In the genomic region with DNA sequence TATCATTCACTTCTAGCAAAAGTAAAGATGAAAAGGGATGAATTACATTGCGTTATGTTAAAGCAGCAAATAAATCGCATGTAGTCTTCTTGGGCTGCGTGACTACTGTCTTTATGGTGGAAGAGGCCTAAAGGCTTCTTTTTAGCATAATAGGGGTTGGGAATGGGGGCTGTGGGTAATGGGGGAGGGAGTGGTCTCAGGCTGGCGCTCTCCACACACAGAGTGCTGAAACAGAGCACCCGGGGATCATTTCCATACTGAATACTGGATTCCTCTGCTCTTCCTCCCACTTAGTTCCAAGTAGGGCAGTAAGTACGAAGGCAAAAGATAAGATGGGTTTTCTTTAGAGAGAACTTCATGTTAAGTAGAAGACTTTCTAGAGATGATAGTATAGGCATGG, we compare ENCODE assay signal across 28 mouse cellular contexts.
DNase-seq lines count a peak whose midpoint lies in the region; ATAC-seq lines count a peak whose summit lies in the region.
"Had no signal": no experiment of that assay in that cellular context is flagged by ENCODE, and none has a peak within 500 bp of the region (broad histone marks: within the 10 kb centered on the region; RNA-seq: fewer than 3 reads in every experiment).

No protein-coding gene starts in this region.

- no peak overlapping the region for H3K27ac ChIP-seq in midbrain, embryonic 14.5 days (replicated peaks; ENCODE audit: low read depth, low read length)
- no peak overlapping the region for H3K27ac ChIP-seq in midbrain, embryonic 13.5 days
- H3K27ac ChIP-seq: embryonic facial prominence, embryonic 13.5 days; forebrain, embryonic 10.5 days; forebrain, embryonic 15.5 days; gastrocnemius, adult 2 months; hindbrain, embryonic 12.5 days; hindbrain, postnatal 0 days; limb, embryonic 15.5 days; liver, embryonic 13.5 days; neural tube, embryonic 13.5 days; stomach, embryonic 15.5 days had no signal

- H3K4me1 ChIP-seq in midbrain, embryonic 14.5 days (ENCODE audit: control insufficient read depth, insufficient read depth, low read length): no peaks in the 10 kb centered on the region
- no peaks in the 10 kb centered on the region for H3K4me1 ChIP-seq in midbrain, embryonic 13.5 days (replicated peaks)
- H3K4me1 ChIP-seq: embryonic facial prominence, embryonic 13.5 days; hindbrain, embryonic 12.5 days; limb, embryonic 15.5 days; liver, embryonic 13.5 days; neural tube, embryonic 13.5 days; stomach, embryonic 15.5 days had no signal

- no peaks in the 10 kb centered on the region for H3K36me3 ChIP-seq in midbrain, embryonic 14.5 days (ENCODE audit: control insufficient read depth, insufficient read depth, low read length)
- H3K36me3 ChIP-seq in midbrain, embryonic 13.5 days: no peaks in the 10 kb centered on the region
- H3K36me3 ChIP-seq: embryonic facial prominence, embryonic 13.5 days; forebrain, embryonic 10.5 days; forebrain, embryonic 15.5 days; hindbrain, embryonic 12.5 days; limb, embryonic 15.5 days; liver, embryonic 13.5 days; neural tube, embryonic 13.5 days; stomach, embryonic 15.5 days had no signal

- no peak for ATAC-seq in midbrain, embryonic 14.5 days (ENCODE audit: low FRiP score, low TSS enrichment)
- no peak for ATAC-seq in midbrain, embryonic 13.5 days
- ATAC-seq: CD4-positive, CD25-positive, alpha-beta regulatory T cell, adult 4 months; forebrain, embryonic 15.5 days; hindbrain, postnatal 0 days; intestine, embryonic 16.5 days had no signal

- no peak overlapping the region for H3K9ac ChIP-seq in midbrain, embryonic 14.5 days (replicated peaks; ENCODE audit: low read length)
- H3K9ac ChIP-seq in midbrain, embryonic 13.5 days (replicated peaks): no peak overlapping the region
- H3K9ac ChIP-seq: embryonic facial prominence, embryonic 13.5 days; forebrain, embryonic 15.5 days; hindbrain, embryonic 12.5 days; limb, embryonic 15.5 days; liver, embryonic 13.5 days; neural tube, embryonic 13.5 days; stomach, embryonic 15.5 days had no signal

- DNase-seq in retina, embryonic 14.5 days (ENCODE audit: low spot score): peak; percentile 10
- no peak for DNase-seq in retina, postnatal 1 day
- DNase-seq in embryo, embryonic 11 days: peak; percentile 43
- peak; percentile 1 for DNase-seq in hindlimb bud, embryonic 11.5 days (ENCODE audit: extremely low spot score, low read depth, low spot score)
- no peak for DNase-seq in midbrain, embryonic 14.5 days
- no peak for DNase-seq in heart, adult 9 months (ENCODE audit: low spot score in 2 of 2)
- DNase-seq: adrenal gland, postnatal 14 days; cerebellum, adult 11 months; cerebellum, adult 9-11 months; gastrocnemius, adult 2 months; heart, postnatal 14 days; kidney, postnatal 25 days; liver, embryonic 13.5 days; lung, adult 18-20 months; lung, postnatal 14 days; right cerebral cortex, postnatal 25 days had no signal

- 60% methylated on average over 6 of the region's 6 CpGs for WGBS in midbrain, embryonic 14.5 days
- WGBS in midbrain, embryonic 13.5 days: 56% methylated on average over 6 of the region's 6 CpGs

- no peaks in the 10 kb centered on the region for H3K9me3 ChIP-seq in midbrain, embryonic 14.5 days (ENCODE audit: control insufficient read depth, low read length)
- H3K9me3 ChIP-seq in midbrain, embryonic 13.5 days: no peaks in the 10 kb centered on the region
- H3K9me3 ChIP-seq: embryonic facial prominence, embryonic 13.5 days; forebrain, embryonic 10.5 days; forebrain, embryonic 15.5 days; hindbrain, embryonic 12.5 days; limb, embryonic 15.5 days; liver, embryonic 13.5 days; neural tube, embryonic 13.5 days; stomach, embryonic 15.5 days had no signal

- no peak overlapping the region for H3K4me3 ChIP-seq in midbrain, embryonic 14.5 days (replicated peaks; ENCODE audit: low read depth, low read length)
- no peak overlapping the region for H3K4me3 ChIP-seq in midbrain, embryonic 13.5 days (replicated peaks)
- H3K4me3 ChIP-seq: embryonic facial prominence, embryonic 13.5 days; forebrain, embryonic 10.5 days; forebrain, embryonic 15.5 days; gastrocnemius, adult 2 months; hindbrain, embryonic 12.5 days; limb, embryonic 15.5 days; liver, embryonic 13.5 days; neural tube, embryonic 13.5 days; stomach, embryonic 15.5 days had no signal

- H3K27me3 ChIP-seq in midbrain, embryonic 14.5 days (ENCODE audit: control insufficient read depth, insufficient read depth, low read length): no peaks in the 10 kb centered on the region
- H3K27me3 ChIP-seq in midbrain, embryonic 13.5 days: no peaks in the 10 kb centered on the region
- H3K27me3 ChIP-seq: embryonic facial prominence, embryonic 13.5 days; forebrain, embryonic 15.5 days; hindbrain, embryonic 12.5 days; limb, embryonic 15.5 days; liver, embryonic 13.5 days; neural tube, embryonic 13.5 days; stomach, embryonic 15.5 days had no signal

- no peak overlapping the region for H3K4me2 ChIP-seq in midbrain, embryonic 14.5 days (ENCODE audit: low read length)
- no peak overlapping the region for H3K4me2 ChIP-seq in midbrain, embryonic 13.5 days (replicated peaks)
- H3K4me2 ChIP-seq: embryonic facial prominence, embryonic 13.5 days; forebrain, embryonic 15.5 days; hindbrain, embryonic 12.5 days; limb, embryonic 15.5 days; liver, embryonic 13.5 days; midbrain, embryonic 11.5 days; neural tube, embryonic 13.5 days; stomach, embryonic 15.5 days had no signal

Comparison
In these comparisons a context has a peak if more than half of its experiments do, and no peak if none do; other contexts are left out.
1. DNase-seq: peak in retina, embryonic 14.5 days (single experiment), embryo, embryonic 11 days (single experiment) and hindlimb bud, embryonic 11.5 days (single experiment); none in retina, postnatal 1 day (single experiment), midbrain, embryonic 14.5 days (single experiment) and heart, adult 9 months (0 of 2).